Mouse (Mus musculus) heart, postnatal 0 days (tissue): ENCODE results near the gene 2610001J05Rik.

ENCODE experiments used
- CTCF ChIP-seq: IDR thresholded peaks from 2 replicates; pipeline ENCODE4 v1.5.1; 2016; ENCODE audit warnings: antibody characterized with exemption, control low read depth, low read depth
- EP300 ChIP-seq: IDR thresholded peaks from 2 replicates; pipeline ENCODE4 v1.6.1; 2016; ENCODE audit warnings: antibody characterized with exemption, low read depth

DNA sequence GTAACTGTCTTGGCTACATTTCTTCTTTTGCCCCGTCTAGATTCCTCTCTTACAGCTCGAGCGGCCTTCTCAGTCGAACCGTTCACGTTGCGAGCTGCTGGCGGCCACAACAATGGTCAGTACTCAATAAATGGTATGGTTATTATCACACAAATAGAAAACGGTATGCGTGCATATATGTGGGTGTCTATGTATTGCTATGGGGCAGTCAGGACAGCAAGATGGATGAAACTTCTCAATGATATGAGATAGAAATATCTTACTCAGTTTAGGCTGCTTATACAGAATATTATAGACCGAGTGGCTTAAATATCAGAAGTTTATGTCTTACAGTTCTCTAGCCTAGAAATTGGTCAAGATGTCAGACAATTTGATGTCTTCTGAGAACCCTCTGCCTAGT is 17.1 kb downstream of the 2610001J05Rik start:
- TF ChIP-seq CTCF (no peak), EP300 (no peak)
